Mouse (Mus musculus) spleen, adult 2 months (tissue): ENCODE results near the gene Gmppb. TPM values are rescaled to one million over a fixed set of nuclear protein-coding genes. Genes with fewer than 3 reads are reported as not detected.
A peak's percentile ranks its signal among the peaks of the same experiment; 100 is the strongest.

Experiments used
- DNase-seq, 2 experiments: peaks; one replicate each; pipeline versions ENCODE4 v3.0.0 to v3.0.0-alpha.2; 2012 to 2021; ENCODE audit warnings: low spot score in 2 of 2, low read depth in 1 of 2
- H3K27ac ChIP-seq: fragments of 200-500 bp; 2 replicates; pipeline ENCODE4 v1.5.1; 2012; ENCODE audit warnings: low read length, inconsistent platforms; ENCODE audit not compliant: insufficient read depth
- H3K27me3 ChIP-seq: fragments of 200-500 bp; 2 replicates; pipeline ENCODE4 v1.6.1; 2012; ENCODE audit warnings: mild to moderate bottlenecking, moderate library complexity, low read length, inconsistent platforms; ENCODE audit not compliant: control insufficient read depth, insufficient read depth
- H3K36me3 ChIP-seq: fragments of 200-500 bp; 2 replicates; pipeline ENCODE4 v1.6.1; 2012; ENCODE audit warnings: mild to moderate bottlenecking, low read length, inconsistent platforms; ENCODE audit not compliant: control insufficient read depth, insufficient read depth
- H3K4me1 ChIP-seq: fragments of 200-500 bp; 2 replicates; pipeline ENCODE4 v1.6.1; 2011; ENCODE audit warnings: inconsistent platforms; ENCODE audit not compliant: control insufficient read depth, insufficient read depth, insufficient read length
- H3K4me3 ChIP-seq: fragments of 200-500 bp; 2 replicates; pipeline ENCODE4 v1.5.1; 2011; ENCODE audit warnings: mild to moderate bottlenecking, inconsistent platforms; ENCODE audit not compliant: insufficient read depth, insufficient read length; ENCODE audit errors: extremely low read depth
- CTCF ChIP-seq: fragments of 200-500 bp; IDR thresholded peaks from 2 replicates; pipeline ENCODE4 v1.5.1; 2011; ENCODE audit warnings: mild to moderate bottlenecking, inconsistent platforms; ENCODE audit not compliant: insufficient read depth, insufficient read length, insufficient replicate concordance; ENCODE audit errors: extremely low read depth
- POLR2A ChIP-seq: fragments of 200-500 bp; IDR thresholded peaks from 2 replicates; pipeline ENCODE4 v1.6.1; 2011; ENCODE audit warnings: low read depth, low read length, inconsistent platforms
- WGBS: fragments of 180-500 bp; shearing (Covaris S2); methylation state at CpG from one replicate; pipeline ENCODE4 v1.1.7; 2018; 5-methylcytosine and 5-hydroxymethylcytosine counted together
- polyA plus RNA-seq: library from polyadenylated mRNA; depleted of rRNA; stranded (reverse); fragments of >200 nt; gene quantifications from 2 replicates; pipeline ENCODE4 v1.2.3, GENCODE M21; 2012

Gene Gmppb
- polyA plus RNA-seq, 1 experiment = 11.6 TPM

GRCm38 (mm10) chr9:108044751-108045492, 4.1 kb upstream of the Gmppb start:
- H3K27me3 ChIP-seq = no peaks in the 10 kb centered on the region
- peaks cover 5% of the 10 kb centered on the region; the same call in 1 of the 2 replicates for H3K4me1 ChIP-seq
- peaks cover 28% of the 10 kb centered on the region for H3K36me3 ChIP-seq
- no peak for DNase-seq
- no peak overlapping the region for H3K4me3 ChIP-seq
- TF ChIP-seq CTCF = no peak
- no peak for TF ChIP-seq POLR2A
- no peak overlapping the region for H3K27ac ChIP-seq
- WGBS = 90% methylated on average over 8 of the region's 8 CpGs

- Histone ChIP-seq H3K4me3 (no peak overlapping the region), H3K27me3 (no peaks in the 10 kb centered on the region), H3K27ac (no peak overlapping the region), H3K4me1 (peaks cover 7% of the 10 kb centered on the region; the same call in 1 of the 2 replicates), H3K36me3 (peaks cover 27% of the 10 kb centered on the region)
- no peak for TF ChIP-seq POLR2A
- no peak for TF ChIP-seq CTCF
- DNase-seq = no peak
- WGBS = 87% methylated on average over 4 of the region's 4 CpGs
Measured at GRCm38 (mm10) chr9:108046582-108046981, 2.5 kb upstream of the Gmppb start.

- Histone ChIP-seq H3K36me3 (peaks cover 27% of the 10 kb centered on the region), H3K27ac (0 out of 2 replicates have a peak overlapping the region, but pooled peaks have one; percentile 16), H3K27me3 (no peaks in the 10 kb centered on the region), H3K4me3 (no peak overlapping the region), H3K4me1 (peaks cover 7% of the 10 kb centered on the region; the same call in 1 of the 2 replicates)
- TF ChIP-seq CTCF (no peak), POLR2A (no peak)
- WGBS = 62% methylated on average over 17 of the region's 17 CpGs
- DNase-seq = no peak
Measured at GRCm38 (mm10) chr9:108047601-108048565, 1.2 kb upstream of the Gmppb start.

GRCm38 (mm10) chr9:108048566-108048955, 481 bp upstream of the Gmppb start:
- TF ChIP-seq CTCF (no peak), POLR2A (no peak)
- peaks cover 7% of the 10 kb centered on the region; the same call in 1 of the 2 replicates for H3K4me1 ChIP-seq
- WGBS = 1% methylated on average over 19 of the region's 19 CpGs
- H3K27ac ChIP-seq = 0 out of 2 replicates have a peak overlapping the region, but pooled peaks have one; percentile 16
- H3K4me3 ChIP-seq = peak overlapping the region; percentile 51; the same call in 1 of the 2 replicates
- no peak for DNase-seq
- peaks cover 26% of the 10 kb centered on the region for H3K36me3 ChIP-seq
- no peaks in the 10 kb centered on the region for H3K27me3 ChIP-seq

- 41% methylated on average over 15 of the region's 15 CpGs for WGBS
- H3K4me1 ChIP-seq = peaks cover 7% of the 10 kb centered on the region; the same call in 1 of the 2 replicates
- no peak for DNase-seq
Measured at GRCm38 (mm10) chr9:108049561-108050251, 664 bp downstream of the Gmppb start.

GRCm38 (mm10) chr9:108051184-108051930, 2.3 kb downstream of the Gmppb start:
- TF ChIP-seq POLR2A (no peak), CTCF (no peak)
- no peak overlapping the region for H3K4me3 ChIP-seq
- no peak overlapping the region for H3K27ac ChIP-seq
- 94% methylated on average over 15 of the region's 15 CpGs for WGBS
- no peak for DNase-seq
- no peaks in the 10 kb centered on the region for H3K27me3 ChIP-seq
- H3K4me1 ChIP-seq = peaks cover 7% of the 10 kb centered on the region; the same call in 1 of the 2 replicates
- H3K36me3 ChIP-seq = peaks cover 27% of the 10 kb centered on the region

More at GRCm38 (mm10) chr9:108049561-108050251, 664 bp downstream of the Gmppb start:
- Histone ChIP-seq H3K27me3 (no peaks in the 10 kb centered on the region), H3K36me3 (peaks cover 34% of the 10 kb centered on the region), H3K27ac (peak overlapping the region; percentile 70), H3K4me3 (peak overlapping the region; percentile 89)
- no peak for TF ChIP-seq CTCF
- TF ChIP-seq POLR2A = no peak
